Mouse (Mus musculus): ENCODE measurements around the gene Arl2. TPM values are rescaled to one million over a fixed set of nuclear protein-coding genes. Genes with fewer than 3 reads are reported as not detected.
"Not testable (repeated sequence)": the region's sequence is repeated elsewhere in the genome, so short reads cannot be mapped to it uniquely, and the experiment has no call there.

Arl2 gene
- total RNA-seq (2015) (9.1 and 10.6 TPM in 2 replicates), total RNA-seq (2017) (8.0 and 9.7 TPM in 2 replicates)

GRCm38 (mm10) chr19:6141394-6141749, at the start of gene Arl2:
Gene Arl2, minus strand, starts transcription at chr19:6141548.
- peak; percentile 74 for ATAC-seq (ENCODE audit: poor library complexity, severe bottlenecking)

- no peak for ATAC-seq (ENCODE audit: poor library complexity, severe bottlenecking)
Measured at GRCm38 (mm10) chr19:6184131-6184530, 42.8 kb upstream of the Arl2 start, which contains the start of gene Majin. Gene Majin, plus strand, starts transcription at chr19:6184388.

- ATAC-seq (ENCODE audit: poor library complexity, severe bottlenecking): peak; percentile 69
Measured at GRCm38 (mm10) chr19:6182534-6182933, 41.2 kb upstream of the Arl2 start.

- ATAC-seq (ENCODE audit: poor library complexity, severe bottlenecking): no peak
Measured at GRCm38 (mm10) chr19:6181629-6182028, 40.3 kb upstream of the Arl2 start.

- ATAC-seq (ENCODE audit: poor library complexity, severe bottlenecking): no peak
Measured at GRCm38 (mm10) chr19:6178775-6179174, 37.4 kb upstream of the Arl2 start.

- no peak for ATAC-seq (ENCODE audit: poor library complexity, severe bottlenecking)
Measured at GRCm38 (mm10) chr19:6174771-6175170, 33.4 kb upstream of the Arl2 start.

- ATAC-seq (ENCODE audit: poor library complexity, severe bottlenecking): no peak
Measured at GRCm38 (mm10) chr19:6171215-6171614, 29.9 kb upstream of the Arl2 start.

GRCm38 (mm10) chr19:6166750-6167149, 25.4 kb upstream of the Arl2 start:
- ATAC-seq (ENCODE audit: poor library complexity, severe bottlenecking): no peak

- ATAC-seq (ENCODE audit: poor library complexity, severe bottlenecking): no peak
Measured at GRCm38 (mm10) chr19:6163872-6164547, 22.7 kb upstream of the Arl2 start.

GRCm38 (mm10) chr19:6157220-6157619, 15.9 kb upstream of the Arl2 start:
- ATAC-seq (ENCODE audit: poor library complexity, severe bottlenecking): peak; percentile 71

GRCm38 (mm10) chr19:6156372-6156771, 15.0 kb upstream of the Arl2 start:
- ATAC-seq (ENCODE audit: poor library complexity, severe bottlenecking): no peak

GRCm38 (mm10) chr19:6155174-6155573, 13.8 kb upstream of the Arl2 start:
- no peak for ATAC-seq (ENCODE audit: poor library complexity, severe bottlenecking)

- ATAC-seq (ENCODE audit: poor library complexity, severe bottlenecking): no peak
Measured at GRCm38 (mm10) chr19:6144842-6145241, 3.5 kb upstream of the Arl2 start.

- ATAC-seq (ENCODE audit: poor library complexity, severe bottlenecking): peak; percentile 89
Measured at GRCm38 (mm10) chr19:6140678-6141393, 512 bp downstream of the Arl2 start, which contains the start of gene Batf2. Gene Batf2, plus strand, starts transcription at chr19:6140983.

- ATAC-seq (ENCODE audit: poor library complexity, severe bottlenecking): no peak; the same call in 1 of the 2 replicates
Measured at GRCm38 (mm10) chr19:6140374-6140677, 1.0 kb downstream of the Arl2 start.

- ATAC-seq (ENCODE audit: poor library complexity, severe bottlenecking): no peak
Measured at GRCm38 (mm10) chr19:6139701-6140100, 1.6 kb downstream of the Arl2 start.

GRCm38 (mm10) chr19:6136397-6136796, 5.0 kb downstream of the Arl2 start:
- ATAC-seq (ENCODE audit: poor library complexity, severe bottlenecking): no peak

- not testable (repeated sequence) for ATAC-seq (ENCODE audit: poor library complexity, severe bottlenecking)
Measured at GRCm38 (mm10) chr19:6133197-6133596, 8.2 kb downstream of the Arl2 start.

GRCm38 (mm10) chr19:6132171-6132827, 9.0 kb downstream of the Arl2 start:
- ATAC-seq (ENCODE audit: poor library complexity, severe bottlenecking): no peak

- ATAC-seq (ENCODE audit: poor library complexity, severe bottlenecking): not testable (repeated sequence)
Measured at GRCm38 (mm10) chr19:6130414-6131128, 10.8 kb downstream of the Arl2 start.

- ATAC-seq (ENCODE audit: poor library complexity, severe bottlenecking): peak; percentile 95
Measured at GRCm38 (mm10) chr19:6127760-6128341, 13.5 kb downstream of the Arl2 start, which contains the start of gene Snx15. Gene Snx15, minus strand, starts transcription at chr19:6128304.

Measured in megakaryocyte, adult 5-6 weeks (primary cell).